Mouse (Mus musculus) liver, adult 2 months (tissue): ENCODE data around the gene Mipep.

Experiments used
- CTCF ChIP-seq: fragments of 200-500 bp; IDR thresholded peaks from 2 replicates; pipeline ENCODE4 v1.5.1; 2011; ENCODE audit warnings: low read depth, low read length, control low read depth
- POLR2A ChIP-seq: fragments of 200-500 bp; IDR thresholded peaks from 2 replicates; pipeline ENCODE4 v1.6.1; 2011; ENCODE audit warnings: low read length, control low read depth; ENCODE audit not compliant: insufficient read depth; ENCODE audit errors: extremely low read depth

- TF ChIP-seq POLR2A (no peak), CTCF (no peak)
Observed at GRCm38 (mm10) chr14:60736591-60737192, 47.7 kb upstream of the Mipep start.
